Mouse (Mus musculus) forebrain, embryonic 10.5 days (tissue): ENCODE results near the gene Mthfd1l. TPM values are rescaled to one million over a fixed set of nuclear protein-coding genes. Genes with fewer than 3 reads are reported as not detected.

ENCODE experiments used
- DNase-seq: peaks from one replicate; pipeline ENCODE4 v3.0.0-alpha.2; 2017; ENCODE audit warnings: low spot score; ENCODE audit errors: extremely low spot score
- H3K27ac ChIP-seq: fragments of 300-500 bp; sonication (generic); 2 replicates; pipeline ENCODE4 v1.5.1; 2016; ENCODE audit warnings: mild to moderate bottlenecking
- H3K27me3 ChIP-seq: fragments of 300-500 bp; sonication (generic); 2 replicates; pipeline ENCODE4 v1.6.1; 2016; ENCODE audit warnings: mild to moderate bottlenecking; ENCODE audit not compliant: poor library complexity, severe bottlenecking
- H3K36me3 ChIP-seq: fragments of 300-500 bp; sonication (generic); replicated peaks from 2 replicates; pipeline ENCODE4 v1.6.1; 2016; ENCODE audit warnings: mild to moderate bottlenecking, moderate library complexity
- H3K4me1 ChIP-seq: fragments of 300-500 bp; sonication (generic); 2 replicates; pipeline ENCODE4 v1.6.1; 2016
- H3K4me3 ChIP-seq: fragments of 300-500 bp; sonication (generic); 2 replicates; pipeline ENCODE4 v1.5.1; 2016; ENCODE audit warnings: mild to moderate bottlenecking, moderate library complexity
- H3K9me3 ChIP-seq: fragments of 300-500 bp; sonication (generic); 2 replicates; pipeline ENCODE4 v1.6.1; 2016; ENCODE audit warnings: mild to moderate bottlenecking, moderate library complexity
- WGBS: fragments of 180-500 bp; shearing (Covaris S2); methylation state at CpG from one replicate; pipeline ENCODE4 v1.1.7; 2016; 5-methylcytosine and 5-hydroxymethylcytosine counted together
- polyA plus RNA-seq: library from polyadenylated mRNA; unstranded; fragments of >200 nt; fragmentation: Nextera tagmentation; extraction: Ambion mirVana; gene quantifications from 2 replicates; pipeline ENCODE4 v1.2.1, GENCODE M21; 2016

Gene Mthfd1l
- polyA plus RNA-seq, 1 experiment from 2014 or later = 26.8 TPM

DNA sequence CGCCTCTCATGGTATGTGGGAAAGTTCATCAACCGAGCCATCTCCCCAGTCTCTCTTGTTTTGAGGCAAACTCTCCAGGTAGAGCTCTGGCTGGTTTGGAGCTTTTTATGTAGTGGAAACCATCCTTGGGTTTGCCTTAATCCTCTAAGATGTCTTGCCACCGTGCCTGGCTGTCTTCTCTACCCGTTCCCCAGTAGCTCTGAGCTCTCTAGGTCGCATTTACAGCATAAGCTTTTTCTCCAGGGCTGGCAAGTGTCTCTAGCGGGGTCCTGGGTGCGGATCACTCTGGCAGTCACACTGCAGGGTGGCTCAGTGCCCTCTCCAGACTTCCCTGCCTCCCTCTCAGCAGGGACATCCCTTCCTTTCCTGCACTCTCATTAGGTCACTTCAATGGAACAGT lies 63.6 kb downstream of the Mthfd1l start:
- Histone ChIP-seq H3K9me3 (no peaks in the 10 kb centered on the region), H3K27me3 (no peaks in the 10 kb centered on the region), H3K27ac (no peak overlapping the region), H3K4me1 (no peaks in the 10 kb centered on the region), H3K4me3 (no peak overlapping the region), H3K36me3 (peaks cover 47% of the 10 kb centered on the region)
- DNase-seq = no peak
- WGBS = 93% methylated on average over 7 of the region's 7 CpGs

GRCm38 (mm10) chr10:4037066-4037465 lies 64.1 kb downstream of the Mthfd1l start:
- H3K4me3 ChIP-seq = no peak overlapping the region
- no peak overlapping the region for H3K27ac ChIP-seq
- no peaks in the 10 kb centered on the region for H3K9me3 ChIP-seq
- DNase-seq = no peak
- H3K4me1 ChIP-seq = no peaks in the 10 kb centered on the region
- H3K36me3 ChIP-seq = peaks cover 49% of the 10 kb centered on the region
- 89% methylated on average over 3 of the region's 3 CpGs for WGBS
- H3K27me3 ChIP-seq = no peaks in the 10 kb centered on the region

DNA sequence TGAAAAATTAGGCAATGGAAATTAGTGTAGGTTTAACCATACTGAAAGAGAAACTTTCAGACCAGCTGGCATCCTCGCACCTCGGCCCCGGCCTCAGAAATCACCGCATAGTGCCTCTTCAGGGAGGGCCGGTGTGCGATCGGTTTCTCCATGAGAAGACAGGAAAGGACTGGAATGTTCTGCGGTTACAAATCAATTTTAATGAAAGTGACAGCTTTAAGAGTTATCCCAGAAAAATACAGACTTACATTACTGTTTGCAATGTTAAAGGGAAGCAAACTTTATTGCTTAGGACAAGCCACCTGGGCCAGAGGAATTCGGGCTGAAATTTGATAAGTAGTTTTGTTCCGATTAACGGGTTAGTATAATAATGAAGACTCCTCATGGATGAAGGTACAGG lies 65.7 kb downstream of the Mthfd1l start:
- Histone ChIP-seq H3K27ac (no peak overlapping the region), H3K9me3 (no peaks in the 10 kb centered on the region), H3K27me3 (no peaks in the 10 kb centered on the region), H3K4me1 (no peaks in the 10 kb centered on the region), H3K4me3 (no peak overlapping the region), H3K36me3 (peaks cover 53% of the 10 kb centered on the region)
- no peak for DNase-seq
- 95% methylated on average over 11 of the region's 11 CpGs for WGBS

DNA sequence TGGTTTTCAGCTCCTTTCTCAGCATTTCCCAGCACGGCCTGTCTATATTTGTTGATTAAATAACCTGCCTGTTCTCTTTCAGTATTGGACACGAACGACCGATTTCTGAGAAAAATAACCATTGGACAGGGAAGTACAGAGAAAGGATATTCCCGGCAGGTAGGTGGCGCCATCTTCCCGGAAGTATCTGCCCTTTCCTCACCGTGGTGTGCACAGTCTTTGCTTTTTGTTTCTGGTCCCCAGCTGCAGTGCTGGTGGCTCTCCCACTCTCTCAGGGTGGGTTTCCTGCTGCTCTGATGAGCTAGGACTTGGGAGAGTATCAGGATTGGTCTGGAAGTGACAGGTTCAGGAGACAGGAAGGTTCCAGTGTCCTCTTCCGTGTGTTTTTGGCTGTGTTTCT lies 68.8 kb downstream of the Mthfd1l start:
- H3K4me3 ChIP-seq = no peak overlapping the region
- H3K36me3 ChIP-seq = peaks cover 43% of the 10 kb centered on the region
- no peaks in the 10 kb centered on the region for H3K27me3 ChIP-seq
- no peaks in the 10 kb centered on the region for H3K4me1 ChIP-seq
- H3K9me3 ChIP-seq = no peaks in the 10 kb centered on the region
- WGBS = 83% methylated on average over 9 of the region's 9 CpGs
- no peak overlapping the region for H3K27ac ChIP-seq
- DNase-seq = peak; percentile 31

GRCm38 (mm10) chr10:4044421-4044820 lies 71.5 kb downstream of the Mthfd1l start:
- DNase-seq = no peak
- peaks cover 49% of the 10 kb centered on the region for H3K36me3 ChIP-seq
- H3K9me3 ChIP-seq = no peaks in the 10 kb centered on the region
- H3K27ac ChIP-seq = no peak overlapping the region
- no peaks in the 10 kb centered on the region for H3K27me3 ChIP-seq
- no peaks in the 10 kb centered on the region for H3K4me1 ChIP-seq
- H3K4me3 ChIP-seq = no peak overlapping the region
- WGBS = 88% methylated on average over 7 of the region's 7 CpGs

- Histone ChIP-seq H3K27me3 (no peaks in the 10 kb centered on the region), H3K4me1 (no peaks in the 10 kb centered on the region), H3K27ac (no peak overlapping the region), H3K36me3 (peaks cover 53% of the 10 kb centered on the region), H3K4me3 (no peak overlapping the region), H3K9me3 (no peaks in the 10 kb centered on the region)
- 94% methylated on average over 4 of the region's 4 CpGs for WGBS
- no peak for DNase-seq
Observed at GRCm38 (mm10) chr10:4046496-4046895, 73.6 kb downstream of the Mthfd1l start.

- 90% methylated on average over 6 of the region's 6 CpGs for WGBS
- no peak overlapping the region for H3K4me3 ChIP-seq
- H3K9me3 ChIP-seq = no peaks in the 10 kb centered on the region
- DNase-seq = no peak
- no peaks in the 10 kb centered on the region for H3K4me1 ChIP-seq
- H3K27ac ChIP-seq = no peak overlapping the region
- H3K27me3 ChIP-seq = no peaks in the 10 kb centered on the region
- peaks cover 49% of the 10 kb centered on the region for H3K36me3 ChIP-seq
Observed at GRCm38 (mm10) chr10:4047666-4048065, 74.7 kb downstream of the Mthfd1l start.

DNA sequence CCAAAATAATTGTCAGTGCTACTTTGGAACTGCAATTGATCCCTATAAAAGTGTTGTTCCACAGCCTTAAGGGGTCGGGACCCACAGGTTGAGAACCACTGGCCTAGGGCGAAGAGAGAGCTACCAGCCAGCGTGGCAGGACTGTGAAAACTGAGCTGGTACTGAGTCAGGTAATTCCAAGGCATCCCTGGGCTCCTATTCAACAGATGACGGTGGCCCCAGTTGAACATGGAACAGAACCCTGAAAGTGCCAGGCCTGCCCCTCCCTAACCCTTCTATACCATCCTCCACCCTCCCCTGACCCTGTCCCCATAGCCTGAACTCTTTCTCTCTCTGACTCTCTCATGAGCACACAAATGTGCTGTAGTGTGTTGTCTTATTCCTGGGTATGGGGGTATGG lies 77.3 kb downstream of the Mthfd1l start:
- Histone ChIP-seq H3K4me3 (no peak overlapping the region), H3K36me3 (peaks cover 39% of the 10 kb centered on the region), H3K9me3 (no peaks in the 10 kb centered on the region), H3K4me1 (peaks cover 6% of the 10 kb centered on the region), H3K27ac (no peak overlapping the region), H3K27me3 (no peaks in the 10 kb centered on the region)
- DNase-seq = no peak
- 94% methylated on average over 4 of the region's 4 CpGs for WGBS

GRCm38 (mm10) chr10:4052711-4053110 lies 79.8 kb downstream of the Mthfd1l start:
- H3K36me3 ChIP-seq = peaks cover 39% of the 10 kb centered on the region
- peaks cover 6% of the 10 kb centered on the region for H3K4me1 ChIP-seq
- no peak overlapping the region for H3K27ac ChIP-seq
- H3K27me3 ChIP-seq = no peaks in the 10 kb centered on the region
- H3K9me3 ChIP-seq = no peaks in the 10 kb centered on the region
- no peak overlapping the region for H3K4me3 ChIP-seq
- 87% methylated on average over 4 of the region's 4 CpGs for WGBS
- DNase-seq = no peak

GRCm38 (mm10) chr10:4053278-4054061 lies 80.6 kb downstream of the Mthfd1l start:
- Histone ChIP-seq H3K4me1 (peaks cover 6% of the 10 kb centered on the region), H3K4me3 (no peak overlapping the region), H3K27me3 (no peaks in the 10 kb centered on the region), H3K27ac (no peak overlapping the region; the same call in 1 of the 2 replicates), H3K9me3 (no peaks in the 10 kb centered on the region), H3K36me3 (peaks cover 35% of the 10 kb centered on the region)
- WGBS = 88% methylated on average over 19 of the region's 19 CpGs
- no peak for DNase-seq

DNA sequence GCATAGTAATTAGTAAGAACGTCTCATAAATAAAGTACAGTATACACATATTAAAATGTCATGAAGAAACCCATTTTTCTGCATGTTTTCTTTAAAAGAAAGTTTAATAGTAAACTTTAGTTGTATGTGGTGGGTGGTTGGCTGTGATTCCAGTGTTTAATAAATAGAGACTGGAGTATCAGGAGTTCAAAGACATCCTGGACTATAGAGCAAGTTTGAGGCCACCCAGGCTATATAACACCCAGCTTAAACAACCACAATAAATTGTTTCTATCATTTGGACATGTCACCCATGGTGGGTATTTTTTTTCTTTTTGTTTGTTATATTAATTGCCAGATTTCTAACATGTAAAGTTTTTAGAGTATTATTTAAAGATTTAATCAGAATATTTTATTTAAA lies 81.7 kb downstream of the Mthfd1l start:
- no peak for DNase-seq
- Histone ChIP-seq H3K9me3 (no peaks in the 10 kb centered on the region), H3K36me3 (peaks cover 29% of the 10 kb centered on the region), H3K4me1 (peaks cover 6% of the 10 kb centered on the region), H3K4me3 (no peak overlapping the region), H3K27ac (no peak overlapping the region), H3K27me3 (no peaks in the 10 kb centered on the region)
- WGBS = 84% methylated on average over 1 of the region's 1 CpGs

DNA sequence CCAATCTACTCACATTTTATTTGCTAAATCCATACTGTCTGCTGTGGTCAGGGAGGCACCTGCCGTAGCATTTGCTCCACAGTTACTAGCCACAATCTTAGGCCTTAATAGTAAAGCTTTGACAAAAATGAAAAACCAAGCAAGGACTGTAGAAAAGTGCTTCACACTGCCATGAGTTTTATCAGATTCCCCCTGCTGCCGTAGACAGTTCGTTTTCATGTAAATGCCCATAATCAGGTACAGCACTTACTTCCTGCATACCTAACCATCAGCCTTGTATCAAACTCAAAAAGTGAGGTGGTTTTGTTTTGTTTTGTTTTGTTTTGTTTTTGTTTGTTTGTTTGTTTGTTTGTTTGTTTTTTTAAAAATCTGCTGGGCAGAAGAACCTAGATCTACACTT lies 84.5 kb downstream of the Mthfd1l start:
- WGBS = 96% methylated on average over 3 of the region's 3 CpGs
- Histone ChIP-seq H3K4me3 (no peak overlapping the region), H3K9me3 (no peaks in the 10 kb centered on the region), H3K27me3 (no peaks in the 10 kb centered on the region), H3K36me3 (peaks cover 27% of the 10 kb centered on the region), H3K4me1 (peaks cover 6% of the 10 kb centered on the region), H3K27ac (no peak overlapping the region)
- no peak for DNase-seq

DNA sequence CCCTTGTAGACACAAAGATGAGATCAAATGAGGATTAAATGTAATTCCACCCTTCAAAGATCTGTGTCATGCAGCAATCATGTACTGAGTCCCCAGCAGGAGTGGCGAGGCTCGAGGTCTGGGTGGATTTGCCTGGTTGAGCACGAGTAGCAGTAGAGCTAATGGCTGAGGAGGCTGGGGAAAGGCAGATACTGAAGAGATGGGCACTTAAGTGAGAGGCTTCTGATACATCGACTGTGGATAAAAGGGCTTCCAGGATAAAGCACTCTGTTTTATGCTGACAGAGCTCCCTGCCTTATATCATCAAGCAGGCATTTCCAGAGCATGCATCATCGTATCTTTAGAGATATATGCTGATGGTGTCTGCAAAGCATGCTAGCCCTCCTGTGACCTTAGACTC lies 84.9 kb downstream of the Mthfd1l start:
- H3K4me1 ChIP-seq = peaks cover 6% of the 10 kb centered on the region
- no peak overlapping the region for H3K27ac ChIP-seq
- no peaks in the 10 kb centered on the region for H3K27me3 ChIP-seq
- DNase-seq = no peak
- peaks cover 25% of the 10 kb centered on the region for H3K36me3 ChIP-seq
- H3K4me3 ChIP-seq = no peak overlapping the region
- no peaks in the 10 kb centered on the region for H3K9me3 ChIP-seq
- WGBS = 83% methylated on average over 5 of the region's 5 CpGs
